Mouse (Mus musculus): ENCODE results near the gene Mcu. TPM values are rescaled to one million over a fixed set of nuclear protein-coding genes. Genes with fewer than 3 reads are reported as not detected.
A peak's percentile ranks its signal among the peaks of the same experiment; 100 is the strongest.

Gene Mcu
- polyA plus RNA-seq, 2 experiments: 3.5 to 7.9 TPM

DNA sequence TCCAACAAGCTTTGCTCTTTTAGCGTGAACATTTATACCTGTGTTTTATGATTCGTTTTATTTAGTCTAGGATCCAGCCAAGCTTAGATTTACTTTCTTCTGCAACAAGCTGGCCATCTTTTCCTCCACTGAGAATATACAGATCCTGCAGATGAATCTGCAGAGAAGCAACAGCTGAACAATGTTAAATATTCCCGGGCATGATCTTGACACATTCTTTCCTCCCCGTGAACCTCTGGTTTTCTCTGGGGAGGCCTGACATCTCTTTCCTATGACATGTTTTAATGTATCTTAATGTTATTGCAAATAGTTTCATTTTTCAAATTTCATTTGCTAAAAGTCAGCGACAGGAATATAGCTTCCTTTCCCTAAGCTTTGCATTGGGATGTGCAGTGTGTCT is 109.8 kb downstream of the Mcu start:
- no peak overlapping the region for H3K27ac ChIP-seq
- peaks cover 0 to 6% of the 10 kb centered on the region in 2 experiments; a peak in 2 of 4 replicates for H3K4me1 ChIP-seq (replicated peaks; ENCODE audit: control insufficient read depth in 2 of 2, insufficient read depth in 2 of 2, low read length in 1 of 2)
- no peak for TF ChIP-seq CTCF (IDR thresholded peaks at IDR 0.05; ENCODE audit: low read depth)
- TF ChIP-seq EP300 (IDR thresholded peaks at IDR 0.05; ENCODE audit: low read depth): no peak
- H3K9me3 ChIP-seq (ENCODE audit: control insufficient read depth, low read length): no peaks in the 10 kb centered on the region
- no peak overlapping the region for H3K4me2 ChIP-seq (ENCODE audit: low read depth)
- 68% methylated on average over 5 of the region's 5 CpGs for WGBS (ENCODE audit: insufficient replicate concordance)
- ATAC-seq (ENCODE audit: insufficient read depth) (no peak), DNase-seq (ENCODE audit: low read depth in 3 of 3, low spot score in 3 of 3) (no peak)
- no peaks in the 10 kb centered on the region for H3K36me3 ChIP-seq (replicated peaks; ENCODE audit: control insufficient read depth, insufficient read depth, low read depth)
- no peak overlapping the region for H3K4me3 ChIP-seq (ENCODE audit: insufficient read depth in 1 of 2, low read depth in 2 of 2, low read length in 2 of 2)
- no peaks in the 10 kb centered on the region for H3K27me3 ChIP-seq (ENCODE audit: control insufficient read depth, insufficient read depth, low read length)
- no peak overlapping the region for H3K9ac ChIP-seq (replicated peaks)

DNA sequence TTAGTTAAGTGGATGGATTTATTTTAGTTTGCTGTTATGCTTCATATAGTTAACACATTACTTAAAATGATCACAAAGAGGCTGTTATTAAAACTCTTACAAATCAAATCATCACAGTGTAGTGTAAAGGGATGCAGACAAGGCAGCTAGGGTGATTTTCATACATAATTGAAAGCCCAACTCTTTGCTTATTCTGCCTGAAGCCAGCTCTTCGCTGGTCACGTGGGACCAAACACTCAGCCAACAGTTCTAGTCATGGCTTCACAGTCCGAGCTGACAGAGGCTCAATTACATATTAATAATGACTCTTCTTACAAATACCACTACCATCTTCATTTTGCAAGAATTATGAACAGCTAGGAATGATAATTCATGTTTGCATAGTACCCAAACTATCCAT is 112.2 kb downstream of the Mcu start:
- no peaks in the 10 kb centered on the region for H3K27me3 ChIP-seq (ENCODE audit: control insufficient read depth, insufficient read depth, low read length)
- no peak overlapping the region for H3K9ac ChIP-seq (replicated peaks)
- no peaks in the 10 kb centered on the region for H3K36me3 ChIP-seq (replicated peaks; ENCODE audit: control insufficient read depth, insufficient read depth, low read depth)
- DNase-seq (ENCODE audit: low read depth in 3 of 3, low spot score in 3 of 3) (no peak), ATAC-seq (ENCODE audit: insufficient read depth) (no peak)
- no peak for TF ChIP-seq CTCF (IDR thresholded peaks at IDR 0.05; ENCODE audit: low read depth)
- no peak for TF ChIP-seq EP300 (IDR thresholded peaks at IDR 0.05; ENCODE audit: low read depth)
- WGBS (ENCODE audit: insufficient replicate concordance): 68% methylated on average over 3 of the region's 3 CpGs
- H3K4me1 ChIP-seq (replicated peaks; ENCODE audit: control insufficient read depth in 2 of 2, insufficient read depth in 2 of 2, low read length in 1 of 2): no peaks in the 10 kb centered on the region
- H3K9me3 ChIP-seq (ENCODE audit: control insufficient read depth, low read length): no peaks in the 10 kb centered on the region
- H3K27ac ChIP-seq: no peak overlapping the region
- no peak overlapping the region for H3K4me2 ChIP-seq (ENCODE audit: low read depth)
- H3K4me3 ChIP-seq (ENCODE audit: insufficient read depth in 1 of 2, low read depth in 2 of 2, low read length in 2 of 2): no peak overlapping the region

GRCm38 (mm10) chr10:59503433-59504210 is 112.9 kb downstream of the Mcu start:
- Histone ChIP-seq H3K4me3 (ENCODE audit: insufficient read depth in 1 of 2, low read depth in 2 of 2, low read length in 2 of 2) (peak overlapping the region; percentile 4 to 26; a peak in 1 of 4 replicates), H3K36me3 (replicated peaks; ENCODE audit: control insufficient read depth, insufficient read depth, low read depth) (no peaks in the 10 kb centered on the region), H3K4me1 (replicated peaks; ENCODE audit: control insufficient read depth in 2 of 2, insufficient read depth in 2 of 2, low read length in 1 of 2) (no peaks in the 10 kb centered on the region), H3K9me3 (ENCODE audit: control insufficient read depth, low read length) (no peaks in the 10 kb centered on the region), H3K27ac (no peak overlapping the region), H3K4me2 (ENCODE audit: low read depth) (peak overlapping the region; percentile 38), H3K9ac (replicated peaks) (no peak overlapping the region), H3K27me3 (ENCODE audit: control insufficient read depth, insufficient read depth, low read length) (no peaks in the 10 kb centered on the region)
- 68% methylated on average over 31 of the region's 31 CpGs for WGBS (ENCODE audit: insufficient replicate concordance)
- DNase-seq (ENCODE audit: low read depth in 3 of 3, low spot score in 3 of 3): peak in 2 of 3 experiments; percentile 6 to 9
- no peak for ATAC-seq (ENCODE audit: insufficient read depth)
- TF ChIP-seq CTCF (IDR thresholded peaks at IDR 0.05; ENCODE audit: low read depth) (no peak), EP300 (IDR thresholded peaks at IDR 0.05; ENCODE audit: low read depth) (no peak)

GRCm38 (mm10) chr10:59502381-59502780 is 114.1 kb downstream of the Mcu start:
- H3K27ac ChIP-seq: no peak overlapping the region
- WGBS (ENCODE audit: insufficient replicate concordance): 79% methylated on average over 12 of the region's 12 CpGs
- TF ChIP-seq CTCF (IDR thresholded peaks at IDR 0.05; ENCODE audit: low read depth) (no peak), EP300 (IDR thresholded peaks at IDR 0.05; ENCODE audit: low read depth) (no peak)
- H3K36me3 ChIP-seq (replicated peaks; ENCODE audit: control insufficient read depth, insufficient read depth, low read depth): no peaks in the 10 kb centered on the region
- no peaks in the 10 kb centered on the region for H3K4me1 ChIP-seq (replicated peaks; ENCODE audit: control insufficient read depth in 2 of 2, insufficient read depth in 2 of 2, low read length in 1 of 2)
- H3K27me3 ChIP-seq (ENCODE audit: control insufficient read depth, insufficient read depth, low read length): no peaks in the 10 kb centered on the region
- DNase-seq (ENCODE audit: low read depth in 3 of 3, low spot score in 3 of 3) (no peak), ATAC-seq (ENCODE audit: insufficient read depth) (no peak)
- H3K9me3 ChIP-seq (ENCODE audit: control insufficient read depth, low read length): no peaks in the 10 kb centered on the region
- no peak overlapping the region for H3K4me3 ChIP-seq (ENCODE audit: insufficient read depth in 1 of 2, low read depth in 2 of 2, low read length in 2 of 2)
- H3K9ac ChIP-seq (replicated peaks): no peak overlapping the region
- H3K4me2 ChIP-seq (ENCODE audit: low read depth): no peak overlapping the region

DNA sequence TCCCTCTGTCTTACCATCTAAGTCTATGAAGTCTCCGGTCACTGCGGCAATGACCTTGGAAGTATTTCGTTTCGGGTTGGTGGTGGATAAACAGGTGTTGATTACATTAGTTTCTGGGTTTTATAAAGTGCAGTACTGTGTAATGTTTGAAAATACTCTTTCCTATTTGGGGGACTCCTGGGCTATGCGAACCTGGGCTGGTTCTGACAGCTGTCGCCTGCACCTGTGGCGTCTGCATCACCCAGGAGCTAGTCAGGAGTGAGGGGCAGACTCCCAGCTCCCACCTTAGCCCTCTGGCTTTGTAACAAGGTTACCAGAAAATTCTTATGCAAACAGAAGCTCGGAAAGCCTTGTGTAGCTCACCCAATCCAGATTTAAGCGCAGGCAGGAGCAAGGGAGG is 114.7 kb downstream of the Mcu start:
- 69% methylated on average over 9 of the region's 9 CpGs for WGBS (ENCODE audit: insufficient replicate concordance)
- no peaks in the 10 kb centered on the region for H3K9me3 ChIP-seq (ENCODE audit: control insufficient read depth, low read length)
- no peaks in the 10 kb centered on the region for H3K36me3 ChIP-seq (replicated peaks; ENCODE audit: control insufficient read depth, insufficient read depth, low read depth)
- H3K27me3 ChIP-seq (ENCODE audit: control insufficient read depth, insufficient read depth, low read length): no peaks in the 10 kb centered on the region
- no peak for TF ChIP-seq CTCF (IDR thresholded peaks at IDR 0.05; ENCODE audit: low read depth)
- TF ChIP-seq EP300 (IDR thresholded peaks at IDR 0.05; ENCODE audit: low read depth): no peak
- no peak for DNase-seq (ENCODE audit: low read depth in 3 of 3, low spot score in 3 of 3)
- H3K9ac ChIP-seq (replicated peaks): no peak overlapping the region
- ATAC-seq (ENCODE audit: insufficient read depth): no peak
- H3K4me2 ChIP-seq (ENCODE audit: low read depth): no peak overlapping the region
- no peak overlapping the region for H3K4me3 ChIP-seq (ENCODE audit: insufficient read depth in 1 of 2, low read depth in 2 of 2, low read length in 2 of 2)
- H3K27ac ChIP-seq: no peak overlapping the region
- H3K4me1 ChIP-seq (replicated peaks; ENCODE audit: control insufficient read depth in 2 of 2, insufficient read depth in 2 of 2, low read length in 1 of 2): no peaks in the 10 kb centered on the region

Data from liver, embryonic 14.5 days (tissue).